Mouse (Mus musculus): ENCODE data around the gene Zc3h18.

Zc3h18 gene

GRCm38 (mm10) chr8:122389357-122389756, 12.9 kb downstream of the Zc3h18 start:
- in situ Hi-C loops (cut with MboI; ENCODE audit: low sequenced_read_pairs), result no loop called here

GRCm38 (mm10) chr8:122390758-122391157, 14.3 kb downstream of the Zc3h18 start:
- in situ Hi-C loops (cut with MboI; ENCODE audit: low sequenced_read_pairs), result no loop called here

- in situ Hi-C loops (cut with MboI; ENCODE audit: low sequenced_read_pairs), result no loop called here
Observed at GRCm38 (mm10) chr8:122393717-122394116, 17.3 kb downstream of the Zc3h18 start.

- in situ Hi-C loops (cut with MboI; ENCODE audit: low sequenced_read_pairs), result no loop called here
Observed at GRCm38 (mm10) chr8:122395291-122395690, 18.9 kb downstream of the Zc3h18 start.

GRCm38 (mm10) chr8:122398186-122398585, 21.8 kb downstream of the Zc3h18 start:
- in situ Hi-C loops (cut with MboI; ENCODE audit: low sequenced_read_pairs), result no loop called here

- in situ Hi-C loops (cut with MboI; ENCODE audit: low sequenced_read_pairs), result no loop called here
Observed at GRCm38 (mm10) chr8:122405146-122405805, 28.9 kb downstream of the Zc3h18 start.

- in situ Hi-C loops (cut with MboI; ENCODE audit: low sequenced_read_pairs), result no loop called here
Observed at GRCm38 (mm10) chr8:122407678-122408077, 31.3 kb downstream of the Zc3h18 start.

- in situ Hi-C loops (cut with MboI; ENCODE audit: low sequenced_read_pairs), result no loop called here
Observed at GRCm38 (mm10) chr8:122414311-122414710, 37.9 kb downstream of the Zc3h18 start.

- in situ Hi-C loops (cut with MboI; ENCODE audit: low sequenced_read_pairs), result no loop called here
Observed at GRCm38 (mm10) chr8:122415554-122415953, 39.1 kb downstream of the Zc3h18 start.

GRCm38 (mm10) chr8:122419881-122420555, 43.6 kb downstream of the Zc3h18 start:
- in situ Hi-C loops (cut with MboI; ENCODE audit: low sequenced_read_pairs), result no loop called here

- in situ Hi-C loops (cut with MboI; ENCODE audit: low sequenced_read_pairs), result no loop called here
Observed at GRCm38 (mm10) chr8:122421376-122422070, 45.1 kb downstream of the Zc3h18 start, which contains the start of gene Il17c. TSS of gene Il17c (plus strand) at chr8:122422020.

- in situ Hi-C loops (cut with MboI; ENCODE audit: low sequenced_read_pairs), result no loop called here
Observed at GRCm38 (mm10) chr8:122423217-122423616, 46.8 kb downstream of the Zc3h18 start.

GRCm38 (mm10) chr8:122423659-122424058, 47.2 kb downstream of the Zc3h18 start:
- in situ Hi-C loops (cut with MboI; ENCODE audit: low sequenced_read_pairs), result no loop called here

- in situ Hi-C loops (cut with MboI; ENCODE audit: low sequenced_read_pairs), result no loop called here
Observed at GRCm38 (mm10) chr8:122426145-122426544, 49.7 kb downstream of the Zc3h18 start.

GRCm38 (mm10) chr8:122427607-122428006, 51.2 kb downstream of the Zc3h18 start:
- in situ Hi-C loops (cut with MboI; ENCODE audit: low sequenced_read_pairs), result no loop called here

GRCm38 (mm10) chr8:122428163-122428562, 51.8 kb downstream of the Zc3h18 start:
- in situ Hi-C loops (cut with MboI; ENCODE audit: low sequenced_read_pairs), result no loop called here

- in situ Hi-C loops (cut with MboI; ENCODE audit: low sequenced_read_pairs), result no loop called here
Observed at GRCm38 (mm10) chr8:122430058-122430636, 53.7 kb downstream of the Zc3h18 start.

- in situ Hi-C loops (cut with MboI; ENCODE audit: low sequenced_read_pairs), result no loop called here
Observed at GRCm38 (mm10) chr8:122430646-122431045, 54.2 kb downstream of the Zc3h18 start.

- in situ Hi-C loops (cut with MboI; ENCODE audit: low sequenced_read_pairs), result no loop called here
Observed at GRCm38 (mm10) chr8:122431694-122432442, 55.5 kb downstream of the Zc3h18 start.

- in situ Hi-C loops (cut with MboI; ENCODE audit: low sequenced_read_pairs), result no loop called here
Observed at GRCm38 (mm10) chr8:122432443-122433268, 56.2 kb downstream of the Zc3h18 start, which contains the start of gene Cyba. TSS of gene Cyba (minus strand) at chr8:122432930.
